Mouse (Mus musculus): ENCODE measurements at regions not wholly inside any gene's neighbourhood (a gene's known extent, or its start where the extent isn't known, plus 50 kb on each side); places are given as distances from the start of the nearest gene placed in this dataset.

DNA sequence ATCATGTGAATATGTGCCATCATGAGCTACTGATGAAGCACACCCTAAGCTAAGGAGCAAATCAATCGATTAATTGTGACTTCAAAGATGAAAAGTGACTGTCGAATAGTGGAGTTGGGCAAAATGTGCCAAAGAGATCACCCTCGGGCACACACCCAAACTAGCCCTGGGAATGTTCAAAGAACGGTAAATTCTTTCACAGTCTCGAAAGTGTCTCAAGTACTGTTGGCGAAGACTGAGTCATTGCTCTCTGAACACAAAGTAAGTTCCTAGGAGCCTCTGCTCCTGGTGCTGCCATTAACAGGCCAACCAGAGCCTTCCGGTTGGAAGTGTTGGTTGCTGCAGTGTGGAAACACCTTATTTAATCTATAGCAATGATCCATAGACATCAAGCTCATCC lies 84.5 kb upstream of the Nt5e start:
- TF ChIP-seq CTCF (IDR thresholded peaks at IDR 0.05; ENCODE audit: extremely low read depth, insufficient read length, insufficient replicate concordance, low read depth, low read length) (no peak), POLR2A (IDR thresholded peaks at IDR 0.05; ENCODE audit: low read depth, low read length) (no peak)

Data from small intestine, adult 2 months (tissue).